Mouse (Mus musculus): ENCODE data around the gene Kcnh7. TPM values are rescaled to one million over a fixed set of nuclear protein-coding genes. Genes with fewer than 3 reads are reported as not detected.
A peak's percentile ranks its signal among the peaks of the same experiment; 100 is the strongest.

The Kcnh7 gene
- polyA plus RNA-seq, 1 experiment from 2014 or later: 10.1 TPM

- Histone ChIP-seq H3K27ac (no peak overlapping the region), H3K36me3 (no peaks in the 10 kb centered on the region), H3K4me1 (replicated peaks) (no peaks in the 10 kb centered on the region), H3K4me3 (no peak overlapping the region), H3K4me2 (no peak overlapping the region), H3K27me3 (no peaks in the 10 kb centered on the region), H3K9me3 (no peaks in the 10 kb centered on the region), H3K9ac (no peak overlapping the region)
- ATAC-seq (ENCODE audit: low FRiP score): no peak
- 77% methylated on average over 4 of the region's 4 CpGs for WGBS
These were observed 260.3 kb downstream of the Kcnh7 start for GRCm38 (mm10) chr2:62923803-62924202.

- ATAC-seq (ENCODE audit: low FRiP score): no peak
- H3K9me3 ChIP-seq: no peaks in the 10 kb centered on the region
- no peak overlapping the region for H3K4me3 ChIP-seq
- H3K9ac ChIP-seq: no peak overlapping the region
- no peaks in the 10 kb centered on the region for H3K27me3 ChIP-seq
- no peak overlapping the region for H3K4me2 ChIP-seq
- no peaks in the 10 kb centered on the region for H3K36me3 ChIP-seq
- WGBS: 91% methylated on average over 3 of the region's 3 CpGs
- no peak overlapping the region for H3K27ac ChIP-seq
- H3K4me1 ChIP-seq (replicated peaks): no peaks in the 10 kb centered on the region
These were observed 276.4 kb downstream of the Kcnh7 start for GRCm38 (mm10) chr2:62907688-62908087.

- H3K36me3 ChIP-seq: no peaks in the 10 kb centered on the region
- no peak overlapping the region for H3K9ac ChIP-seq
- 81% methylated on average over 1 of the region's 1 CpGs for WGBS
- ATAC-seq (ENCODE audit: low FRiP score): no peak
- H3K4me2 ChIP-seq: no peak overlapping the region
- H3K9me3 ChIP-seq: no peaks in the 10 kb centered on the region
- H3K4me1 ChIP-seq (replicated peaks): no peaks in the 10 kb centered on the region
- H3K27me3 ChIP-seq: no peaks in the 10 kb centered on the region
- no peak overlapping the region for H3K4me3 ChIP-seq
- H3K27ac ChIP-seq: no peak overlapping the region
These were observed 281.4 kb downstream of the Kcnh7 start for GRCm38 (mm10) chr2:62902363-62903353.

- H3K27ac ChIP-seq: no peak overlapping the region
- no peaks in the 10 kb centered on the region for H3K9me3 ChIP-seq
- WGBS: 65% methylated on average over 4 of the region's 4 CpGs
- no peaks in the 10 kb centered on the region for H3K36me3 ChIP-seq
- no peak for ATAC-seq (ENCODE audit: low FRiP score)
- H3K4me3 ChIP-seq: no peak overlapping the region
- H3K9ac ChIP-seq: no peak overlapping the region
- H3K27me3 ChIP-seq: no peaks in the 10 kb centered on the region
- no peaks in the 10 kb centered on the region for H3K4me1 ChIP-seq (replicated peaks)
- no peak overlapping the region for H3K4me2 ChIP-seq
These were observed 305.3 kb downstream of the Kcnh7 start for GRCm38 (mm10) chr2:62878763-62879162.

GRCm38 (mm10) chr2:62855391-62855790, 328.7 kb downstream of the Kcnh7 start:
- Histone ChIP-seq H3K27me3 (no peaks in the 10 kb centered on the region), H3K9ac (no peak overlapping the region), H3K9me3 (no peaks in the 10 kb centered on the region), H3K4me2 (no peak overlapping the region), H3K4me3 (no peak overlapping the region), H3K4me1 (replicated peaks) (no peaks in the 10 kb centered on the region), H3K27ac (no peak overlapping the region), H3K36me3 (no peaks in the 10 kb centered on the region)
- WGBS: 82% methylated on average over 3 of the region's 3 CpGs
- no peak for ATAC-seq (ENCODE audit: low FRiP score)

GRCm38 (mm10) chr2:62842630-62843029, 341.5 kb downstream of the Kcnh7 start:
- H3K9ac ChIP-seq: no peak overlapping the region
- no peaks in the 10 kb centered on the region for H3K4me1 ChIP-seq (replicated peaks)
- no peak overlapping the region for H3K27ac ChIP-seq
- H3K9me3 ChIP-seq: no peaks in the 10 kb centered on the region
- H3K36me3 ChIP-seq: no peaks in the 10 kb centered on the region
- no peak overlapping the region for H3K4me3 ChIP-seq
- no peak for ATAC-seq (ENCODE audit: low FRiP score)
- no peak overlapping the region for H3K4me2 ChIP-seq
- no peaks in the 10 kb centered on the region for H3K27me3 ChIP-seq
- 75% methylated on average over 1 of the region's 1 CpGs for WGBS

- WGBS: 97% methylated on average over 1 of the region's 1 CpGs
- Histone ChIP-seq H3K9me3 (no peaks in the 10 kb centered on the region), H3K4me1 (replicated peaks) (no peaks in the 10 kb centered on the region), H3K36me3 (peaks cover 5% of the 10 kb centered on the region; the same call in 1 of the 2 replicates), H3K4me2 (no peak overlapping the region), H3K27ac (no peak overlapping the region), H3K9ac (no peak overlapping the region), H3K27me3 (no peaks in the 10 kb centered on the region), H3K4me3 (no peak overlapping the region)
- ATAC-seq (ENCODE audit: low FRiP score): no peak
These were observed 349.8 kb downstream of the Kcnh7 start for GRCm38 (mm10) chr2:62834261-62834660.

GRCm38 (mm10) chr2:62819231-62819630, 364.9 kb downstream of the Kcnh7 start:
- no peaks in the 10 kb centered on the region for H3K36me3 ChIP-seq
- ATAC-seq (ENCODE audit: low FRiP score): no peak
- H3K9ac ChIP-seq: no peak overlapping the region
- H3K4me1 ChIP-seq (replicated peaks): no peaks in the 10 kb centered on the region
- H3K27me3 ChIP-seq: no peaks in the 10 kb centered on the region
- H3K4me2 ChIP-seq: no peak overlapping the region
- no peaks in the 10 kb centered on the region for H3K9me3 ChIP-seq
- H3K27ac ChIP-seq: no peak overlapping the region
- H3K4me3 ChIP-seq: no peak overlapping the region
- WGBS: 48% methylated on average over 2 of the region's 2 CpGs

GRCm38 (mm10) chr2:62816016-62816415, 368.1 kb downstream of the Kcnh7 start:
- 91% methylated on average over 3 of the region's 3 CpGs for WGBS
- H3K27me3 ChIP-seq: no peaks in the 10 kb centered on the region
- ATAC-seq (ENCODE audit: low FRiP score): no peak

GRCm38 (mm10) chr2:62808813-62809212, 375.3 kb downstream of the Kcnh7 start:
- peak overlapping the region; percentile 37; the same call in 1 of the 2 replicates for H3K27ac ChIP-seq
- no peaks in the 10 kb centered on the region for H3K36me3 ChIP-seq
- peak; percentile 53 for ATAC-seq (ENCODE audit: low FRiP score)
- no peak overlapping the region for H3K9ac ChIP-seq
- no peak overlapping the region for H3K4me3 ChIP-seq
- WGBS: 43% methylated on average over 4 of the region's 4 CpGs
- peaks cover 8% of the 10 kb centered on the region for H3K4me1 ChIP-seq (replicated peaks)
- H3K4me2 ChIP-seq: no peak overlapping the region
- no peaks in the 10 kb centered on the region for H3K27me3 ChIP-seq
- no peaks in the 10 kb centered on the region for H3K9me3 ChIP-seq

More at GRCm38 (mm10) chr2:62816016-62816415, 368.1 kb downstream of the Kcnh7 start:
- Histone ChIP-seq H3K36me3 (no peaks in the 10 kb centered on the region), H3K9me3 (no peaks in the 10 kb centered on the region), H3K9ac (no peak overlapping the region), H3K4me3 (no peak overlapping the region), H3K27ac (no peak overlapping the region), H3K4me2 (no peak overlapping the region), H3K4me1 (replicated peaks) (no peaks in the 10 kb centered on the region)

GRCm38 (mm10) chr2:62807476-62807882, 376.6 kb downstream of the Kcnh7 start:
- peak overlapping the region; percentile 67 for H3K27ac ChIP-seq

GRCm38 (mm10) chr2:62806931-62807330, 377.2 kb downstream of the Kcnh7 start:
- Histone ChIP-seq H3K9me3 (no peaks in the 10 kb centered on the region), H3K27ac (peak overlapping the region; percentile 67), H3K4me1 (replicated peaks) (peaks cover 8% of the 10 kb centered on the region), H3K9ac (no peak overlapping the region), H3K27me3 (no peaks in the 10 kb centered on the region), H3K36me3 (no peaks in the 10 kb centered on the region), H3K4me3 (no peak overlapping the region), H3K4me2 (no peak overlapping the region)
- peak; percentile 45 for ATAC-seq (ENCODE audit: low FRiP score)
- 81% methylated on average over 3 of the region's 3 CpGs for WGBS

More at GRCm38 (mm10) chr2:62807476-62807882, 376.6 kb downstream of the Kcnh7 start:
- Histone ChIP-seq H3K4me3 (no peak overlapping the region), H3K9me3 (no peaks in the 10 kb centered on the region), H3K36me3 (no peaks in the 10 kb centered on the region), H3K27me3 (no peaks in the 10 kb centered on the region), H3K4me1 (replicated peaks) (peaks cover 8% of the 10 kb centered on the region), H3K4me2 (no peak overlapping the region), H3K9ac (no peak overlapping the region)
- ATAC-seq (ENCODE audit: low FRiP score): peak; percentile 90
- 16% methylated on average over 3 of the region's 3 CpGs for WGBS

GRCm38 (mm10) chr2:62804030-62804429, 380.1 kb downstream of the Kcnh7 start:
- Histone ChIP-seq H3K4me2 (no peak overlapping the region), H3K27ac (no peak overlapping the region), H3K27me3 (no peaks in the 10 kb centered on the region), H3K9ac (no peak overlapping the region), H3K4me3 (no peak overlapping the region), H3K4me1 (replicated peaks) (peaks cover 8% of the 10 kb centered on the region), H3K9me3 (no peaks in the 10 kb centered on the region), H3K36me3 (no peaks in the 10 kb centered on the region)
- no peak for ATAC-seq (ENCODE audit: low FRiP score)
- 69% methylated on average over 1 of the region's 1 CpGs for WGBS

Measured in hindbrain, embryonic 13.5 days (tissue).